Mouse (Mus musculus) stomach, embryonic 14.5 days (tissue): ENCODE results near the gene Phf19. TPM values are rescaled to one million over a fixed set of nuclear protein-coding genes. Genes with fewer than 3 reads are reported as not detected.

Experiments
- ATAC-seq: fragments of 200-750 bp; cut with Nextera tagmentation; 2 replicates; pipeline ENCODE4 v1.8.0; 2017; ENCODE audit warnings: low read depth, moderate TSS enrichment; ENCODE audit not compliant: insufficient number of reproducible peaks, insufficient read depth, low FRiP score
- H3K27ac ChIP-seq: fragments of 300-500 bp; sonication (generic); 2 replicates; pipeline ENCODE4 v1.5.1; 2014; ENCODE audit warnings: mild to moderate bottlenecking, low read length, moderate library complexity, mixed read lengths
- H3K27me3 ChIP-seq: fragments of 300-500 bp; sonication (generic); 2 replicates; pipeline ENCODE4 v1.6.1; 2014; ENCODE audit warnings: low read length, control low read depth, mixed read lengths; ENCODE audit not compliant: control insufficient read depth, insufficient read depth
- H3K36me3 ChIP-seq: fragments of 300-500 bp; sonication (generic); 2 replicates; pipeline ENCODE4 v1.6.1; 2014; ENCODE audit warnings: mild to moderate bottlenecking, control low read depth, low read length, moderate library complexity, mixed read lengths; ENCODE audit not compliant: control insufficient read depth, insufficient read depth
- H3K4me1 ChIP-seq: fragments of 300-500 bp; sonication (generic); 2 replicates; pipeline ENCODE4 v1.6.1; 2014; ENCODE audit warnings: low read length, control low read depth, mixed read lengths; ENCODE audit not compliant: control insufficient read depth, insufficient read depth
- H3K4me2 ChIP-seq: fragments of 300-500 bp; sonication (generic); replicated peaks from 2 replicates; pipeline ENCODE4 v1.6.1; 2014; ENCODE audit warnings: low read depth, low read length, control low read depth
- H3K4me3 ChIP-seq: fragments of 300-500 bp; sonication (generic); 2 replicates; pipeline ENCODE4 v1.5.1; 2014; ENCODE audit warnings: low read depth, low read length, control low read depth
- H3K9ac ChIP-seq: fragments of 300-500 bp; sonication (generic); replicated peaks from 2 replicates; pipeline ENCODE4 v1.6.1; 2014; ENCODE audit warnings: low read depth, mild to moderate bottlenecking, control low read depth, low read length, moderate library complexity, mixed read lengths
- H3K9me3 ChIP-seq: fragments of 300-500 bp; sonication (generic); 2 replicates; pipeline ENCODE4 v1.6.1; 2016; ENCODE audit warnings: low read depth, low read length, control low read depth; ENCODE audit not compliant: control insufficient read depth
- WGBS: fragments of 180-500 bp; shearing (Covaris S2); extraction: QIAGEN DNeasy Blood & Tissue Kit; methylation state at CpG from one replicate; pipeline ENCODE4 v1.1.7; 2014; 5-methylcytosine and 5-hydroxymethylcytosine counted together
- polyA plus RNA-seq: library from polyadenylated mRNA; unstranded; fragments of >200 nt; fragmentation: Nextera tagmentation; extraction: Ambion mirVana; gene quantifications from 2 replicates; pipeline ENCODE4 v1.2.1, GENCODE M21; 2014

Gene Phf19
- polyA plus RNA-seq, 1 experiment from 2014 or later = 11.9 TPM

GRCm38 (mm10) chr2:34945580-34945979 lies 31.8 kb upstream of the Phf19 start:
- H3K4me1 ChIP-seq = 0 out of 2 replicates have a peak, but pooled peaks cover 2% of the 10 kb centered on the region
- no peak overlapping the region for H3K9ac ChIP-seq
- H3K9me3 ChIP-seq = no peaks in the 10 kb centered on the region
- H3K4me2 ChIP-seq = no peak overlapping the region
- no peaks in the 10 kb centered on the region for H3K27me3 ChIP-seq
- no peak overlapping the region for H3K27ac ChIP-seq
- WGBS = 86% methylated on average over 4 of the region's 4 CpGs
- no peak overlapping the region for H3K4me3 ChIP-seq
- ATAC-seq = no peak
- H3K36me3 ChIP-seq = no peaks in the 10 kb centered on the region

- no peaks in the 10 kb centered on the region for H3K36me3 ChIP-seq
- no peak overlapping the region for H3K4me2 ChIP-seq
- 14% methylated on average over 8 of the region's 8 CpGs for WGBS
- H3K9ac ChIP-seq = no peak overlapping the region
- H3K27me3 ChIP-seq = no peaks in the 10 kb centered on the region
- 0 out of 2 replicates have a peak, but pooled peaks cover 2% of the 10 kb centered on the region for H3K4me1 ChIP-seq
- H3K4me3 ChIP-seq = no peak overlapping the region
- ATAC-seq = no peak
- H3K27ac ChIP-seq = no peak overlapping the region
- no peaks in the 10 kb centered on the region for H3K9me3 ChIP-seq
Measured at GRCm38 (mm10) chr2:34944761-34945160, 30.9 kb upstream of the Phf19 start.

GRCm38 (mm10) chr2:34943556-34944120 lies 29.8 kb upstream of the Phf19 start:
- WGBS = 77% methylated on average over 13 of the region's 13 CpGs
- Histone ChIP-seq H3K9ac (no peak overlapping the region), H3K27me3 (no peaks in the 10 kb centered on the region), H3K4me2 (no peak overlapping the region), H3K27ac (no peak overlapping the region), H3K36me3 (no peaks in the 10 kb centered on the region), H3K4me1 (0 out of 2 replicates have a peak, but pooled peaks cover 2% of the 10 kb centered on the region), H3K4me3 (no peak overlapping the region), H3K9me3 (no peaks in the 10 kb centered on the region)
- no peak for ATAC-seq

GRCm38 (mm10) chr2:34941061-34941675 lies 27.3 kb upstream of the Phf19 start:
- ATAC-seq = no peak
- Histone ChIP-seq H3K9me3 (no peaks in the 10 kb centered on the region), H3K4me2 (no peak overlapping the region), H3K9ac (no peak overlapping the region), H3K36me3 (no peaks in the 10 kb centered on the region), H3K27ac (no peak overlapping the region), H3K4me3 (no peak overlapping the region), H3K4me1 (0 out of 2 replicates have a peak, but pooled peaks cover 4% of the 10 kb centered on the region), H3K27me3 (no peaks in the 10 kb centered on the region)
- 74% methylated on average over 11 of the region's 11 CpGs for WGBS

- 76% methylated on average over 5 of the region's 5 CpGs for WGBS
- H3K4me1 ChIP-seq = 0 out of 2 replicates have a peak, but pooled peaks cover 4% of the 10 kb centered on the region
- ATAC-seq = no peak
Measured at GRCm38 (mm10) chr2:34940246-34940645, 26.4 kb upstream of the Phf19 start.

GRCm38 (mm10) chr2:34938269-34939208 lies 24.7 kb upstream of the Phf19 start:
- H3K4me1 ChIP-seq = 0 out of 2 replicates have a peak, but pooled peaks cover 2% of the 10 kb centered on the region
- WGBS = 72% methylated on average over 8 of the region's 8 CpGs
- H3K9ac ChIP-seq = no peak overlapping the region
- no peaks in the 10 kb centered on the region for H3K27me3 ChIP-seq
- H3K4me2 ChIP-seq = no peak overlapping the region
- H3K36me3 ChIP-seq = no peaks in the 10 kb centered on the region
- ATAC-seq = no peak
- no peak overlapping the region for H3K27ac ChIP-seq
- no peaks in the 10 kb centered on the region for H3K9me3 ChIP-seq
- H3K4me3 ChIP-seq = no peak overlapping the region

More at GRCm38 (mm10) chr2:34940246-34940645, 26.4 kb upstream of the Phf19 start:
- Histone ChIP-seq H3K9ac (no peak overlapping the region), H3K4me3 (no peak overlapping the region), H3K36me3 (no peaks in the 10 kb centered on the region), H3K4me2 (no peak overlapping the region), H3K27me3 (no peaks in the 10 kb centered on the region), H3K27ac (no peak overlapping the region), H3K9me3 (no peaks in the 10 kb centered on the region)

GRCm38 (mm10) chr2:34937460-34937859 lies 23.6 kb upstream of the Phf19 start:
- H3K4me2 ChIP-seq = no peak overlapping the region
- H3K9ac ChIP-seq = no peak overlapping the region
- H3K4me1 ChIP-seq = 0 out of 2 replicates have a peak, but pooled peaks cover 2% of the 10 kb centered on the region
- no peaks in the 10 kb centered on the region for H3K36me3 ChIP-seq
- H3K27me3 ChIP-seq = no peaks in the 10 kb centered on the region
- no peak for ATAC-seq
- 18% methylated on average over 5 of the region's 5 CpGs for WGBS
- H3K9me3 ChIP-seq = no peaks in the 10 kb centered on the region
- H3K4me3 ChIP-seq = no peak overlapping the region
- no peak overlapping the region for H3K27ac ChIP-seq

- Histone ChIP-seq H3K27me3 (no peaks in the 10 kb centered on the region), H3K9me3 (no peaks in the 10 kb centered on the region), H3K27ac (no peak overlapping the region), H3K9ac (no peak overlapping the region), H3K36me3 (no peaks in the 10 kb centered on the region), H3K4me2 (no peak overlapping the region), H3K4me3 (no peak overlapping the region), H3K4me1 (no peaks in the 10 kb centered on the region)
- peak; percentile 33; the same call in 1 of the 2 replicates for ATAC-seq
- WGBS = 47% methylated on average over 5 of the region's 5 CpGs
Measured at GRCm38 (mm10) chr2:34927320-34927719, 13.5 kb upstream of the Phf19 start.
